9 mouse cellular contexts compared by ENCODE assay signal in genomic region chr5:72182804-72183203, GRCm38 (mm10). TPM values are rescaled to one million over a fixed set of nuclear protein-coding genes. Genes with fewer than 3 reads are reported as not detected.
DNase-seq lines count a peak whose midpoint lies in the region; ATAC-seq and TF ChIP-seq lines count a peak whose summit lies in the region.
"Had no signal": no experiment of that assay in that cellular context is flagged by ENCODE, and none has a peak within 500 bp of the region (broad histone marks: within the 10 kb centered on the region; RNA-seq: fewer than 3 reads in every experiment).

No protein-coding gene starts in this region.

- H3K27ac ChIP-seq in lung, postnatal 0 days (ENCODE audit: low read length): no peak overlapping the region

- no peak overlapping the region for H3K9ac ChIP-seq in lung, postnatal 0 days (replicated peaks; ENCODE audit: low read depth)

- TF ChIP-seq EP300 in lung, postnatal 0 days (IDR thresholded peaks at IDR 0.05): peak; percentile 60

- H3K27me3 ChIP-seq in erythroblast, embryonic 14.5 days (ENCODE audit: control insufficient read depth): no peaks in the 10 kb centered on the region
- H3K27me3 ChIP-seq in lung, postnatal 0 days (replicated peaks; ENCODE audit: insufficient read depth, low read length): no peaks in the 10 kb centered on the region
- no peaks in the 10 kb centered on the region for H3K27me3 ChIP-seq in splenic B cell, adult 2 months (ENCODE audit: control insufficient read depth, insufficient read depth, low read length, poor library complexity, severe bottlenecking)

- H3K4me2 ChIP-seq in lung, postnatal 0 days (replicated peaks; ENCODE audit: low read depth, low read length): no peak overlapping the region

- H3K4me1 ChIP-seq in erythroblast, embryonic 14.5 days (ENCODE audit: control insufficient read depth): peaks cover 62% of the 10 kb centered on the region
- no peaks in the 10 kb centered on the region for H3K4me1 ChIP-seq in lung, postnatal 0 days (ENCODE audit: insufficient read depth, low read depth, low read length)

- ATAC-seq in lung, postnatal 0 days: peak; percentile 83
- ATAC-seq: midbrain, embryonic 16.5 days had no signal

- peak overlapping the region; percentile 41 for H3K4me3 ChIP-seq in erythroblast, embryonic 14.5 days (replicated peaks)
- H3K4me3 ChIP-seq in lung, postnatal 0 days (ENCODE audit: low read depth, low read length): no peak overlapping the region

- H3K36me3 ChIP-seq in erythroblast, embryonic 14.5 days (ENCODE audit: control insufficient read depth): no peaks in the 10 kb centered on the region
- H3K36me3 ChIP-seq in lung, postnatal 0 days (ENCODE audit: insufficient read depth, low read length): no peaks in the 10 kb centered on the region
- no peaks in the 10 kb centered on the region for H3K36me3 ChIP-seq in splenic B cell, adult 2 months (ENCODE audit: control insufficient read depth, insufficient read depth, low read length, poor library complexity, severe bottlenecking)

- no peak for TF ChIP-seq CTCF in lung, postnatal 0 days (IDR thresholded peaks at IDR 0.05)

- WGBS in lung, postnatal 0 days: 74% methylated on average over 4 of the region's 4 CpGs

- H3K9me3 ChIP-seq in erythroblast, embryonic 14.5 days (ENCODE audit: control insufficient read depth, low read length): no peaks in the 10 kb centered on the region
- no peaks in the 10 kb centered on the region for H3K9me3 ChIP-seq in lung, postnatal 0 days (ENCODE audit: low read length)

- DNase-seq in kidney, postnatal 36 days: peak; percentile 29 to 42
- no peak for DNase-seq in kidney, postnatal 4 days
- DNase-seq in lung, postnatal 0 days (ENCODE audit: low spot score): peak; percentile 69
- DNase-seq in splenic B cell, adult 2 months (ENCODE audit: low read depth, low spot score): peak; percentile 74
- DNase-seq in left cerebral cortex, postnatal 4 days: no peak
- DNase-seq in right cerebral cortex, postnatal 25 days: no peak
- DNase-seq in left cerebral cortex, postnatal 14 days (ENCODE audit: low spot score in 2 of 2): no peak

- intact Hi-C loops in left cerebral cortex, postnatal 4 days (cut with DNase I): no loop called here
- intact Hi-C loops in left cerebral cortex, postnatal 14 days (cut with DNase I): no loop called here

RNA-seq across cellular contexts. Expression of gene Commd8, which starts 14.8 kb away (rescaled TPM):
- polyA plus RNA-seq in erythroblast, embryonic 14.5 days (2012): 0.12 and 0.59 TPM in 2 replicates
- 106 and 109 TPM in 2 replicates for polyA plus RNA-seq in lung, postnatal 0 days (2015; fragmentation: Nextera tagmentation; extraction: Ambion mirVana)
- total RNA-seq in left cerebral cortex, postnatal 4 days (2021): 10 to 100 TPM; 72.6 to 74.9 TPM
- 10 to 100 TPM; 84.4 to 93.5 TPM for total RNA-seq in left cerebral cortex, postnatal 14 days (2021)

Comparison
In these comparisons a context has a peak if more than half of its experiments do, and no peak if none do; other contexts are left out.
1. DNase-seq: peak in kidney, postnatal 36 days (2 of 2), lung, postnatal 0 days (single experiment) and splenic B cell, adult 2 months (single experiment); none in kidney, postnatal 4 days (0 of 2), left cerebral cortex, postnatal 4 days (single experiment), right cerebral cortex, postnatal 25 days (single experiment) and left cerebral cortex, postnatal 14 days (0 of 2).